Mouse (Mus musculus) bone marrow macrophage, adult 2 months (primary cell): ENCODE data around the gene Gucy2d.

Experiments
- CTCF ChIP-seq: IDR thresholded peaks from 2 replicates; pipeline ENCODE4 v1.5.1; 2012; ENCODE audit warnings: low read depth, mild to moderate bottlenecking, low read length, moderate library complexity
- POLR2A ChIP-seq: IDR thresholded peaks from 2 replicates; pipeline ENCODE4 v1.6.1; 2012; ENCODE audit warnings: mild to moderate bottlenecking, low read depth, low read length, borderline replicate concordance

GRCm38 (mm10) chr7:98446873-98447272 is 6.7 kb downstream of the Gucy2d start:
- TF ChIP-seq POLR2A = no peak
- TF ChIP-seq CTCF = no peak
